Mouse (Mus musculus): ENCODE results near the gene Atp5k. TPM values are rescaled to one million over a fixed set of nuclear protein-coding genes. Genes with fewer than 3 reads are reported as not detected.

Atp5k gene
- polyA plus RNA-seq, 1 experiment: 233 TPM

- no peaks in the 10 kb centered on the region for H3K36me3 ChIP-seq (ENCODE audit: control insufficient read depth, insufficient read depth, low read length, poor library complexity, severe bottlenecking)
- no peaks in the 10 kb centered on the region for H3K4me1 ChIP-seq (ENCODE audit: control insufficient read depth, insufficient read depth, low read length)
- no peak overlapping the region for H3K4me3 ChIP-seq (ENCODE audit: low read depth, low read length)
- no peak overlapping the region for H3K9ac ChIP-seq (ENCODE audit: low read depth, poor library complexity, severe bottlenecking)
- no peak overlapping the region for H3K27ac ChIP-seq (ENCODE audit: insufficient read depth, low read length)
- no peaks in the 10 kb centered on the region for H3K27me3 ChIP-seq (ENCODE audit: control insufficient read depth, insufficient read depth, low read length, poor library complexity, severe bottlenecking)
- no peak for TF ChIP-seq POLR2A (IDR thresholded peaks at IDR 0.05; ENCODE audit: insufficient read depth, low read length)
- TF ChIP-seq EP300 (IDR thresholded peaks at IDR 0.05; ENCODE audit: insufficient read depth, low read depth, low read length): no peak
- TF ChIP-seq CTCF (IDR thresholded peaks at IDR 0.05; ENCODE audit: low read depth, low read length): no peak
- no peaks in the 10 kb centered on the region for H3K9me3 ChIP-seq (replicated peaks; ENCODE audit: control insufficient read depth, insufficient read depth, low read length, poor library complexity, severe bottlenecking)
Observed at GRCm38 (mm10) chr5:108422741-108423140, 11.5 kb downstream of the Atp5k start.

GRCm38 (mm10) chr5:108414711-108415110 is 19.5 kb downstream of the Atp5k start:
- Histone ChIP-seq H3K27me3 (ENCODE audit: control insufficient read depth, insufficient read depth, low read length, poor library complexity, severe bottlenecking) (no peaks in the 10 kb centered on the region), H3K9me3 (replicated peaks; ENCODE audit: control insufficient read depth, insufficient read depth, low read length, poor library complexity, severe bottlenecking) (no peaks in the 10 kb centered on the region), H3K9ac (ENCODE audit: low read depth, poor library complexity, severe bottlenecking) (no peak overlapping the region), H3K4me1 (ENCODE audit: control insufficient read depth, insufficient read depth, low read length) (no peaks in the 10 kb centered on the region), H3K36me3 (ENCODE audit: control insufficient read depth, insufficient read depth, low read length, poor library complexity, severe bottlenecking) (no peaks in the 10 kb centered on the region), H3K27ac (ENCODE audit: insufficient read depth, low read length) (no peak overlapping the region), H3K4me3 (ENCODE audit: low read depth, low read length) (no peak overlapping the region)
- TF ChIP-seq CTCF (IDR thresholded peaks at IDR 0.05; ENCODE audit: low read depth, low read length): no peak
- no peak for TF ChIP-seq POLR2A (IDR thresholded peaks at IDR 0.05; ENCODE audit: insufficient read depth, low read length)
- TF ChIP-seq EP300 (IDR thresholded peaks at IDR 0.05; ENCODE audit: insufficient read depth, low read depth, low read length): no peak

- no peak for TF ChIP-seq EP300 (IDR thresholded peaks at IDR 0.05; ENCODE audit: insufficient read depth, low read depth, low read length)
- Histone ChIP-seq H3K9me3 (replicated peaks; ENCODE audit: control insufficient read depth, insufficient read depth, low read length, poor library complexity, severe bottlenecking) (no peaks in the 10 kb centered on the region; the same call in 1 of the 2 replicates), H3K27me3 (ENCODE audit: control insufficient read depth, insufficient read depth, low read length, poor library complexity, severe bottlenecking) (no peaks in the 10 kb centered on the region), H3K36me3 (ENCODE audit: control insufficient read depth, insufficient read depth, low read length, poor library complexity, severe bottlenecking) (no peaks in the 10 kb centered on the region), H3K9ac (ENCODE audit: low read depth, poor library complexity, severe bottlenecking) (no peak overlapping the region), H3K27ac (ENCODE audit: insufficient read depth, low read length) (no peak overlapping the region), H3K4me1 (ENCODE audit: control insufficient read depth, insufficient read depth, low read length) (no peaks in the 10 kb centered on the region), H3K4me3 (ENCODE audit: low read depth, low read length) (no peak overlapping the region)
Observed at GRCm38 (mm10) chr5:108406977-108407376, 27.3 kb downstream of the Atp5k start.

GRCm38 (mm10) chr5:108405460-108405859 is 28.8 kb downstream of the Atp5k start:
- no peaks in the 10 kb centered on the region for H3K4me1 ChIP-seq (ENCODE audit: control insufficient read depth, insufficient read depth, low read length)
- no peaks in the 10 kb centered on the region for H3K36me3 ChIP-seq (ENCODE audit: control insufficient read depth, insufficient read depth, low read length, poor library complexity, severe bottlenecking)
- TF ChIP-seq POLR2A (IDR thresholded peaks at IDR 0.05; ENCODE audit: insufficient read depth, low read length): no peak
- TF ChIP-seq CTCF (IDR thresholded peaks at IDR 0.05; ENCODE audit: low read depth, low read length): no peak
- TF ChIP-seq EP300 (IDR thresholded peaks at IDR 0.05; ENCODE audit: insufficient read depth, low read depth, low read length): no peak
- H3K9ac ChIP-seq (ENCODE audit: low read depth, poor library complexity, severe bottlenecking): no peak overlapping the region
- H3K27ac ChIP-seq (ENCODE audit: insufficient read depth, low read length): no peak overlapping the region
- no peaks in the 10 kb centered on the region; the same call in 1 of the 2 replicates for H3K9me3 ChIP-seq (replicated peaks; ENCODE audit: control insufficient read depth, insufficient read depth, low read length, poor library complexity, severe bottlenecking)
- H3K4me3 ChIP-seq (ENCODE audit: low read depth, low read length): no peak overlapping the region
- H3K27me3 ChIP-seq (ENCODE audit: control insufficient read depth, insufficient read depth, low read length, poor library complexity, severe bottlenecking): no peaks in the 10 kb centered on the region

- Histone ChIP-seq H3K4me1 (ENCODE audit: control insufficient read depth, insufficient read depth, low read length) (no peaks in the 10 kb centered on the region), H3K9me3 (replicated peaks; ENCODE audit: control insufficient read depth, insufficient read depth, low read length, poor library complexity, severe bottlenecking) (no peaks in the 10 kb centered on the region; the same call in 1 of the 2 replicates), H3K9ac (ENCODE audit: low read depth, poor library complexity, severe bottlenecking) (no peak overlapping the region), H3K27me3 (ENCODE audit: control insufficient read depth, insufficient read depth, low read length, poor library complexity, severe bottlenecking) (no peaks in the 10 kb centered on the region), H3K27ac (ENCODE audit: insufficient read depth, low read length) (no peak overlapping the region), H3K36me3 (ENCODE audit: control insufficient read depth, insufficient read depth, low read length, poor library complexity, severe bottlenecking) (no peaks in the 10 kb centered on the region), H3K4me3 (ENCODE audit: low read depth, low read length) (no peak overlapping the region)
- no peak for TF ChIP-seq POLR2A (IDR thresholded peaks at IDR 0.05; ENCODE audit: insufficient read depth, low read length)
- no peak for TF ChIP-seq CTCF (IDR thresholded peaks at IDR 0.05; ENCODE audit: low read depth, low read length)
- TF ChIP-seq EP300 (IDR thresholded peaks at IDR 0.05; ENCODE audit: insufficient read depth, low read depth, low read length): no peak
Observed at GRCm38 (mm10) chr5:108403453-108403852, 30.8 kb downstream of the Atp5k start.

GRCm38 (mm10) chr5:108389744-108390143 is 44.5 kb downstream of the Atp5k start:
- Histone ChIP-seq H3K27me3 (ENCODE audit: control insufficient read depth, insufficient read depth, low read length, poor library complexity, severe bottlenecking) (no peaks in the 10 kb centered on the region), H3K9ac (ENCODE audit: low read depth, poor library complexity, severe bottlenecking) (no peak overlapping the region), H3K9me3 (replicated peaks; ENCODE audit: control insufficient read depth, insufficient read depth, low read length, poor library complexity, severe bottlenecking) (no peaks in the 10 kb centered on the region), H3K4me3 (ENCODE audit: low read depth, low read length) (no peak overlapping the region), H3K27ac (ENCODE audit: insufficient read depth, low read length) (no peak overlapping the region), H3K36me3 (ENCODE audit: control insufficient read depth, insufficient read depth, low read length, poor library complexity, severe bottlenecking) (no peaks in the 10 kb centered on the region), H3K4me1 (ENCODE audit: control insufficient read depth, insufficient read depth, low read length) (no peaks in the 10 kb centered on the region)
- TF ChIP-seq CTCF (IDR thresholded peaks at IDR 0.05; ENCODE audit: low read depth, low read length): no peak
- TF ChIP-seq POLR2A (IDR thresholded peaks at IDR 0.05; ENCODE audit: insufficient read depth, low read length): no peak
- TF ChIP-seq EP300 (IDR thresholded peaks at IDR 0.05; ENCODE audit: insufficient read depth, low read depth, low read length): no peak

Measured in ES-Bruce4 (cell line).